Mouse (Mus musculus) megakaryocyte, embryonic 14.5 days (primary cell): ENCODE data around the gene 1700025G04Rik. TPM values are rescaled to one million over a fixed set of nuclear protein-coding genes. Genes with fewer than 3 reads are reported as not detected.

Experiments
- H3K27me3 ChIP-seq: replicated peaks from 2 replicates; pipeline ENCODE3; 2012; ENCODE audit warnings: inconsistent platforms
- H3K36me3 ChIP-seq: replicated peaks from 2 replicates; pipeline ENCODE3; 2012; ENCODE audit warnings: low read length, inconsistent platforms, mixed read lengths
- H3K4me1 ChIP-seq: 2 replicates; pipeline ENCODE4 v1.6.1; 2012; ENCODE audit warnings: inconsistent platforms
- H3K4me3 ChIP-seq: replicated peaks from 2 replicates; pipeline ENCODE3; 2012; ENCODE audit warnings: moderate library complexity, mild to moderate bottlenecking, inconsistent platforms
- H3K9me3 ChIP-seq: 2 replicates; pipeline ENCODE4 v1.6.1; 2012; ENCODE audit warnings: inconsistent platforms
- FLI1 ChIP-seq: IDR thresholded peaks from 2 replicates; pipeline ENCODE4 v1.6.1; 2012; ENCODE audit warnings: low read length, inconsistent platforms, mixed read lengths
- GATA1 ChIP-seq: IDR thresholded peaks from 3 replicates; pipeline ENCODE4 v1.6.1; 2012; ENCODE audit warnings: mixed read lengths, low read length, inconsistent platforms, borderline replicate concordance
- polyA plus RNA-seq: library from polyadenylated mRNA; stranded (reverse); fragments of >175 nt; gene quantifications from 2 replicates; pipeline ENCODE4 v1.2.3, GENCODE M21; 2012; ENCODE audit warnings: low replicate concordance; ENCODE audit not compliant: insufficient read depth

The 1700025G04Rik gene
- polyA plus RNA-seq, 1 experiment: 1.1 TPM

- no peak for TF ChIP-seq FLI1
- no peak for TF ChIP-seq GATA1
- Histone ChIP-seq H3K4me3 (peak overlapping the region; percentile 97), H3K9me3 (no peaks in the 10 kb centered on the region), H3K27me3 (peaks cover 40% of the 10 kb centered on the region), H3K36me3 (no peaks in the 10 kb centered on the region), H3K4me1 (peaks cover 27% of the 10 kb centered on the region)
These were observed 930 bp upstream of the 1700025G04Rik start for GRCm38 (mm10) chr1:152090564-152091545.

GRCm38 (mm10) chr1:152089526-152089925 lies 399 bp downstream of the 1700025G04Rik start:
- Histone ChIP-seq H3K4me3 (peak overlapping the region; percentile 97), H3K36me3 (no peaks in the 10 kb centered on the region), H3K27me3 (peaks cover 45% of the 10 kb centered on the region), H3K9me3 (no peaks in the 10 kb centered on the region), H3K4me1 (peaks cover 35% of the 10 kb centered on the region)
- TF ChIP-seq GATA1 (no peak), FLI1 (no peak)

- no peak for TF ChIP-seq GATA1
- no peak for TF ChIP-seq FLI1
- peaks cover 45% of the 10 kb centered on the region for H3K27me3 ChIP-seq
- H3K4me1 ChIP-seq: peaks cover 36% of the 10 kb centered on the region
- H3K9me3 ChIP-seq: no peaks in the 10 kb centered on the region
- no peaks in the 10 kb centered on the region for H3K36me3 ChIP-seq
- H3K4me3 ChIP-seq: peak overlapping the region; percentile 97
These were observed 1.0 kb downstream of the 1700025G04Rik start for GRCm38 (mm10) chr1:152088791-152089401.

GRCm38 (mm10) chr1:152088030-152088429 lies 1.9 kb downstream of the 1700025G04Rik start:
- no peaks in the 10 kb centered on the region for H3K9me3 ChIP-seq
- no peak overlapping the region for H3K4me3 ChIP-seq
- H3K27me3 ChIP-seq: peaks cover 46% of the 10 kb centered on the region
- TF ChIP-seq FLI1: no peak
- peaks cover 36% of the 10 kb centered on the region for H3K4me1 ChIP-seq
- H3K36me3 ChIP-seq: no peaks in the 10 kb centered on the region

- Histone ChIP-seq H3K4me1 (peaks cover 36% of the 10 kb centered on the region), H3K36me3 (no peaks in the 10 kb centered on the region), H3K27me3 (peaks cover 43% of the 10 kb centered on the region), H3K4me3 (no peak overlapping the region), H3K9me3 (no peaks in the 10 kb centered on the region)
- TF ChIP-seq FLI1 (no peak), GATA1 (no peak)
These were observed 3.0 kb downstream of the 1700025G04Rik start for GRCm38 (mm10) chr1:152086951-152087350.

GRCm38 (mm10) chr1:152085561-152085960 lies 4.4 kb downstream of the 1700025G04Rik start:
- Histone ChIP-seq H3K9me3 (no peaks in the 10 kb centered on the region), H3K36me3 (no peaks in the 10 kb centered on the region), H3K27me3 (peaks cover 36% of the 10 kb centered on the region), H3K4me3 (no peak overlapping the region), H3K4me1 (peaks cover 28% of the 10 kb centered on the region)
- TF ChIP-seq FLI1 (no peak), GATA1 (no peak)

- Histone ChIP-seq H3K36me3 (no peaks in the 10 kb centered on the region), H3K27me3 (peaks cover 35% of the 10 kb centered on the region), H3K4me1 (peaks cover 26% of the 10 kb centered on the region), H3K9me3 (no peaks in the 10 kb centered on the region), H3K4me3 (peak overlapping the region; percentile 64)
- TF ChIP-seq GATA1 (no peak), FLI1 (no peak)
These were observed 5.1 kb downstream of the 1700025G04Rik start for GRCm38 (mm10) chr1:152084638-152085345.

- H3K4me3 ChIP-seq: no peak overlapping the region
- no peaks in the 10 kb centered on the region for H3K36me3 ChIP-seq
- peaks cover 10% of the 10 kb centered on the region for H3K4me1 ChIP-seq
- H3K27me3 ChIP-seq: peaks cover 17% of the 10 kb centered on the region
- TF ChIP-seq FLI1 (no peak), GATA1 (no peak)
- no peaks in the 10 kb centered on the region for H3K9me3 ChIP-seq
These were observed 7.8 kb downstream of the 1700025G04Rik start for GRCm38 (mm10) chr1:152081954-152082711.

GRCm38 (mm10) chr1:152081121-152081520 lies 8.8 kb downstream of the 1700025G04Rik start:
- Histone ChIP-seq H3K4me3 (no peak overlapping the region), H3K27me3 (peaks cover 11% of the 10 kb centered on the region), H3K4me1 (peaks cover 10% of the 10 kb centered on the region), H3K9me3 (no peaks in the 10 kb centered on the region), H3K36me3 (no peaks in the 10 kb centered on the region)
- no peak for TF ChIP-seq FLI1
- TF ChIP-seq GATA1: no peak
